Mouse (Mus musculus): ENCODE data around the gene Calcrl. TPM values are rescaled to one million over a fixed set of nuclear protein-coding genes. Genes with fewer than 3 reads are reported as not detected.

Gene Calcrl
- polyA plus RNA-seq, 1 experiment, result 1.6 TPM

DNA sequence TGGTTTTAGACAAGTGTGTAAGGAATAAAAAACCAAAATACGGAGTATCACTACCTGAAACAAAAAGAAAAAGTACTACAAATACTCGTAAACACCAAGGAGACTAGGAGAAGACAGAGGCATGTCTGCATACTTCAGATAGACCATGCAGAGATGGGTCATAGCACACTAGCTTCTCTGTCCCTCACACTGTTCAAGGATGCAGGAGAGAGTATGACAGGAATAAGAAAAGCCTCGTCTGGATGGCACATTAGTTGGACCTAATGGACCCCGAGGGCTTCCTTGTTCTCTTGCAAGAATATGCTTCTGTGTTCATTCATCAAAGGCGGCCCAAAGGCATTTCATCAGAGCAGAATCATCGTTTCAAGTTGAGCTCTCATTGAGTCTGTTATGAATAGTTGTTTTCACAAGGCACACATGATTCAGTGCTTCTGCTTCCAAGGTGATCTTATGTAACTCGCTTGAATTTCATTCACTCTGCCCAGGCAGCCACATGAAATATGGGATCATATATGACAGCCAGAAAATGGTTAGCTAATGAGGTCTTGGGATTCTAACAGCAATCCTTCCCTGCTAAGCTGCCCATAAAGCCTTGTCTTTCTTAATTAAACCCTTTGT, 136.2 kb downstream of the Calcrl start:
- TF ChIP-seq GATA1 (IDR thresholded peaks at IDR 0.05; ENCODE audit: low read length), result no peak

Other genes starting within 250 kb of the Calcrl start
- gene Tfpi, start 51.4 kb upstream of the Calcrl start, polyA plus RNA-seq (2012), result 0.67 and 1.4 TPM in 2 replicates
- gene Ctnnd1, start 225.4 kb upstream of the Calcrl start, polyA plus RNA-seq (2012), result 10.8 and 13.2 TPM in 2 replicates
- gene Btbd18, start 233.7 kb upstream of the Calcrl start, polyA plus RNA-seq (2012), result not detected in 2 replicates
- gene Selenoh, start 245.4 kb upstream of the Calcrl start, polyA plus RNA-seq (2012), result 410 and 495 TPM in 2 replicates

Data from G1E-ER4 (cell line).